Mouse (Mus musculus) C2C12 (cell line): ENCODE measurements around the gene Eif5a. TPM values are rescaled to one million over a fixed set of nuclear protein-coding genes. Genes with fewer than 3 reads are reported as not detected.

Source experiments
- H3K27me3 ChIP-seq: one replicate; pipeline ENCODE4 v1.6.1; 2011; ENCODE audit not compliant: control insufficient read depth, insufficient read depth, insufficient read length
- H3K36me3 ChIP-seq: one replicate; pipeline ENCODE4 v1.6.1; 2011; ENCODE audit not compliant: control insufficient read depth, insufficient read depth
- H3K4me3 ChIP-seq: one replicate; pipeline ENCODE4 v1.5.1; 2011; ENCODE audit warnings: mild to moderate bottlenecking, control low read depth; ENCODE audit not compliant: poor library complexity, insufficient read depth, severe bottlenecking
- H3K79me2 ChIP-seq: one replicate; pipeline ENCODE4 v1.6.1; 2011; ENCODE audit not compliant: control insufficient read depth, insufficient read depth
- H3K79me3 ChIP-seq: one replicate; pipeline ENCODE4 v1.6.1; 2011; ENCODE audit warnings: low read depth, control low read depth
- H3ac ChIP-seq: one replicate; pipeline ENCODE3; 2011; ENCODE audit warnings: low read depth; ENCODE audit not compliant: control insufficient read depth, insufficient read length
- CEBPB ChIP-seq: IDR thresholded peaks from one replicate; pipeline ENCODE4 v1.6.1; 2011; ENCODE audit warnings: low read depth, mild to moderate bottlenecking, control low read depth, moderate library complexity
- CTCF ChIP-seq: IDR thresholded peaks from one replicate; pipeline ENCODE4 v1.5.1; 2011; ENCODE audit not compliant: control insufficient read depth, insufficient read depth, insufficient read length
- FOSL1 ChIP-seq: IDR thresholded peaks from one replicate; pipeline ENCODE4 v1.8.0; 2011; ENCODE audit warnings: mild to moderate bottlenecking, low read length; ENCODE audit not compliant: poor library complexity, insufficient read depth, severe bottlenecking
- MAX ChIP-seq: IDR thresholded peaks from one replicate; pipeline ENCODE4 v1.6.1; 2011; ENCODE audit warnings: mild to moderate bottlenecking, control low read depth
- MYOD1 ChIP-seq: IDR thresholded peaks from one replicate; pipeline ENCODE4 v1.6.1; 2011; ENCODE audit warnings: low read depth; ENCODE audit not compliant: control insufficient read depth, insufficient read length
- MYOG ChIP-seq: IDR thresholded peaks from one replicate; pipeline ENCODE4 v1.6.1; 2011; ENCODE audit not compliant: control insufficient read depth, insufficient read length; ENCODE audit errors: extremely low read depth
- USF1 ChIP-seq: IDR thresholded peaks from one replicate; pipeline ENCODE4 v1.6.1; 2011; ENCODE audit warnings: low read depth, mild to moderate bottlenecking, control low read depth, moderate library complexity
- polyA plus RNA-seq: library from polyadenylated mRNA; unstranded; fragments of >200 nt; fragmentation: generic; extraction: Trizol; gene quantifications from one replicate; pipeline ENCODE4 v1.2.1, GENCODE M21; 2012; ENCODE audit warnings: missing spikeins

Gene Eif5a
- polyA plus RNA-seq, 1 experiment: 2,142 TPM

GRCm38 (mm10) chr11:69938401-69938979 lies 16.7 kb upstream of the Eif5a start:
- Histone ChIP-seq H3K36me3 (no peaks in the 10 kb centered on the region), H3K79me2 (no peaks in the 10 kb centered on the region), H3ac (no peak overlapping the region), H3K27me3 (peaks cover 61% of the 10 kb centered on the region), H3K4me3 (no peak overlapping the region), H3K79me3 (no peaks in the 10 kb centered on the region)
- TF ChIP-seq MYOG: no peak
- no peak for TF ChIP-seq CTCF
- no peak for TF ChIP-seq FOSL1
- TF ChIP-seq USF1: no peak
- TF ChIP-seq CEBPB: no peak
- no peak for TF ChIP-seq MAX
- no peak for TF ChIP-seq MYOD1

- H3K27me3 ChIP-seq: peaks cover 56% of the 10 kb centered on the region
- no peak overlapping the region for H3K4me3 ChIP-seq
- H3ac ChIP-seq: no peak overlapping the region
- no peaks in the 10 kb centered on the region for H3K79me3 ChIP-seq
- no peaks in the 10 kb centered on the region for H3K79me2 ChIP-seq
- TF ChIP-seq MYOG: no peak
- no peaks in the 10 kb centered on the region for H3K36me3 ChIP-seq
Measured at GRCm38 (mm10) chr11:69937834-69938233, 16.1 kb upstream of the Eif5a start.

GRCm38 (mm10) chr11:69937385-69937784 lies 15.6 kb upstream of the Eif5a start:
- Histone ChIP-seq H3K36me3 (no peaks in the 10 kb centered on the region), H3K79me2 (no peaks in the 10 kb centered on the region), H3K27me3 (peaks cover 52% of the 10 kb centered on the region), H3ac (no peak overlapping the region), H3K4me3 (no peak overlapping the region), H3K79me3 (no peaks in the 10 kb centered on the region)
- TF ChIP-seq MYOG (no peak), MAX (no peak), MYOD1 (no peak), CEBPB (no peak), FOSL1 (no peak), USF1 (no peak), CTCF (no peak)

- Histone ChIP-seq H3K36me3 (no peaks in the 10 kb centered on the region), H3K27me3 (peaks cover 52% of the 10 kb centered on the region), H3K4me3 (no peak overlapping the region), H3ac (no peak overlapping the region), H3K79me2 (no peaks in the 10 kb centered on the region), H3K79me3 (no peaks in the 10 kb centered on the region)
- TF ChIP-seq USF1 (no peak), CTCF (no peak)
Measured at GRCm38 (mm10) chr11:69936714-69937347, 15.1 kb upstream of the Eif5a start.

- Histone ChIP-seq H3K36me3 (no peaks in the 10 kb centered on the region), H3K4me3 (no peak overlapping the region), H3K27me3 (peaks cover 52% of the 10 kb centered on the region)
Measured at GRCm38 (mm10) chr11:69936156-69936555, 14.4 kb upstream of the Eif5a start.

GRCm38 (mm10) chr11:69935137-69935879 lies 13.6 kb upstream of the Eif5a start, which contains the start of gene Ybx2:
Gene Ybx2, plus strand, starts transcription at chr11:69935796.
- Histone ChIP-seq H3K27me3 (peaks cover 46% of the 10 kb centered on the region), H3K79me3 (no peaks in the 10 kb centered on the region), H3K4me3 (no peak within 1 kb of the TSS), H3K79me2 (no peaks in the 10 kb centered on the region), H3ac (no peak within 1 kb of the TSS), H3K36me3 (no peaks in the 10 kb centered on the region)
- TF ChIP-seq MYOG: no peak
- TF ChIP-seq USF1: peak; percentile 86
- no peak for TF ChIP-seq CEBPB
- no peak for TF ChIP-seq MAX
- TF ChIP-seq MYOD1: no peak
- TF ChIP-seq CTCF: no peak

More at GRCm38 (mm10) chr11:69936156-69936555, 14.4 kb upstream of the Eif5a start:
- no peak overlapping the region for H3ac ChIP-seq
- H3K79me2 ChIP-seq: no peaks in the 10 kb centered on the region
- TF ChIP-seq MYOD1 (no peak), USF1 (no peak)
- no peaks in the 10 kb centered on the region for H3K79me3 ChIP-seq
